ENCODE assay signal across 8 mouse cellular contexts in the genomic region with DNA sequence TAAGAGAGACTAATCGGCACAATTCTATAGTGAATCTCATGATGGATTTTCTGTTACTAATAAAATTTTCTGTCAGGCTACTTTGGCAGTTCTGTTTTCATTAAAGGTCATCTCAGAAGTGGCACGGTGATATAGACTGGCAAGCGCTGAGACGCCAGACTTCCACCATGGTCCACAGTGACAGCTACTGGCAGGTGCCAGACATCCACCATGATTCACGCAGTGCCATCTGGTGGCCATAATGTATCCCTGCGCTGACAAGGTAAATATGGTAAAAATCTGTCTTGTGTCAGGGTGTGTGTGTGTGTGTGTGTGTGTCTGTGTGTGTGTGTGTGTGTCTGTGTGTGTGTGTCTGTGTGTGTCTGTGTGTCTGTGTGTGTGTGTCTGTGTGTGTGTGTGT.
DNase-seq lines count a peak whose midpoint lies in the region; ATAC-seq and TF ChIP-seq lines count a peak whose summit lies in the region.

No protein-coding gene starts in this region.

- H3K27me3 ChIP-seq in ES-Bruce4 (ENCODE audit: control insufficient read depth, insufficient read depth, low read length, poor library complexity, severe bottlenecking): no peaks in the 10 kb centered on the region
- no peaks in the 10 kb centered on the region for H3K27me3 ChIP-seq in forebrain, postnatal 0 days (ENCODE audit: insufficient read depth, low read length)
- no peaks in the 10 kb centered on the region for H3K27me3 ChIP-seq in kidney, embryonic 16.5 days (ENCODE audit: insufficient read depth, low read length)
- H3K27me3 ChIP-seq in liver, embryonic 14.5 days (ENCODE audit: control insufficient read depth, insufficient read depth, low read length): no peaks in the 10 kb centered on the region

- TF ChIP-seq POLR2A in ES-Bruce4 (IDR thresholded peaks at IDR 0.05; ENCODE audit: insufficient read depth, low read length): no peak

- 10% methylated on average over 6 of the region's 6 CpGs for WGBS in forebrain, postnatal 0 days
- 27% methylated on average over 6 of the region's 6 CpGs for WGBS in kidney, embryonic 16.5 days
- 28% methylated on average over 6 of the region's 6 CpGs for WGBS in liver, embryonic 14.5 days (ENCODE audit: insufficient replicate concordance)

- peak; percentile 50 for DNase-seq in 416B (ENCODE audit: low read depth)
- DNase-seq in cerebellum, adult 18-20 months: peak; percentile 20 to 35
- DNase-seq in forebrain, postnatal 0 days: peak; percentile 81
- DNase-seq in liver, embryonic 14.5 days (ENCODE audit: low read depth in 3 of 3, low spot score in 3 of 3): peak in 1 of 3 experiments; percentile 6
- peak; percentile 66 for DNase-seq in retina, postnatal 1 day
- DNase-seq in spleen, postnatal 36 days (ENCODE audit: low spot score in 2 of 2): no peak

- H3K9me3 ChIP-seq in ES-Bruce4 (replicated peaks; ENCODE audit: control insufficient read depth, insufficient read depth, low read length, poor library complexity, severe bottlenecking): no peaks in the 10 kb centered on the region
- no peaks in the 10 kb centered on the region for H3K9me3 ChIP-seq in forebrain, postnatal 0 days (ENCODE audit: low read length)
- no peaks in the 10 kb centered on the region for H3K9me3 ChIP-seq in kidney, embryonic 16.5 days (ENCODE audit: low read length)
- H3K9me3 ChIP-seq in liver, embryonic 14.5 days (ENCODE audit: control insufficient read depth, low read length): no peaks in the 10 kb centered on the region

- H3K27ac ChIP-seq in ES-Bruce4 (ENCODE audit: insufficient read depth, low read length): no peak overlapping the region
- no peak overlapping the region for H3K27ac ChIP-seq in forebrain, postnatal 0 days (ENCODE audit: low read depth, low read length)
- no peak overlapping the region for H3K27ac ChIP-seq in kidney, embryonic 16.5 days (ENCODE audit: low read length)
- no peak overlapping the region for H3K27ac ChIP-seq in liver, embryonic 14.5 days

- ATAC-seq in forebrain, postnatal 0 days: peak; percentile 86
- ATAC-seq in kidney, embryonic 16.5 days (ENCODE audit: low FRiP score, low TSS enrichment): peak; percentile 65; the same call in 1 of the 2 replicates
- no peak for ATAC-seq in liver, embryonic 14.5 days (ENCODE audit: insufficient read depth)

- H3K4me3 ChIP-seq in ES-Bruce4 (ENCODE audit: low read depth, low read length): no peak overlapping the region
- no peak overlapping the region for H3K4me3 ChIP-seq in forebrain, postnatal 0 days (ENCODE audit: low read depth, low read length)
- H3K4me3 ChIP-seq in kidney, embryonic 16.5 days (ENCODE audit: low read length): no peak overlapping the region
- H3K4me3 ChIP-seq in liver, embryonic 14.5 days (ENCODE audit: insufficient read depth in 1 of 2, low read depth in 2 of 2, low read length in 2 of 2): no peak overlapping the region

- no peak for TF ChIP-seq EP300 in ES-Bruce4 (IDR thresholded peaks at IDR 0.05; ENCODE audit: insufficient read depth, low read depth, low read length)
- TF ChIP-seq EP300 in liver, embryonic 14.5 days (IDR thresholded peaks at IDR 0.05; ENCODE audit: low read depth): no peak

- no peak overlapping the region for H3K4me2 ChIP-seq in forebrain, postnatal 0 days (ENCODE audit: low read depth)
- H3K4me2 ChIP-seq in kidney, embryonic 16.5 days (replicated peaks; ENCODE audit: low read depth, low read length): no peak overlapping the region
- H3K4me2 ChIP-seq in liver, embryonic 14.5 days (ENCODE audit: low read depth): no peak overlapping the region

- peak; percentile 96 for TF ChIP-seq CTCF in ES-Bruce4 (IDR thresholded peaks at IDR 0.05; ENCODE audit: low read depth, low read length)
- peak; percentile 94 for TF ChIP-seq CTCF in forebrain, postnatal 0 days (IDR thresholded peaks at IDR 0.05; ENCODE audit: low read depth)
- peak; percentile 80 for TF ChIP-seq CTCF in liver, embryonic 14.5 days (IDR thresholded peaks at IDR 0.05; ENCODE audit: low read depth)

- H3K9ac ChIP-seq in ES-Bruce4 (ENCODE audit: low read depth, poor library complexity, severe bottlenecking): no peak overlapping the region
- H3K9ac ChIP-seq in forebrain, postnatal 0 days: no peak overlapping the region
- H3K9ac ChIP-seq in kidney, embryonic 16.5 days (replicated peaks; ENCODE audit: low read length): no peak overlapping the region
- no peak overlapping the region for H3K9ac ChIP-seq in liver, embryonic 14.5 days (replicated peaks)

- H3K36me3 ChIP-seq in ES-Bruce4 (ENCODE audit: control insufficient read depth, insufficient read depth, low read length, poor library complexity, severe bottlenecking): no peaks in the 10 kb centered on the region
- H3K36me3 ChIP-seq in forebrain, postnatal 0 days (ENCODE audit: insufficient read depth): no peaks in the 10 kb centered on the region
- H3K36me3 ChIP-seq in kidney, embryonic 16.5 days (ENCODE audit: insufficient read depth, low read length): no peaks in the 10 kb centered on the region
- H3K36me3 ChIP-seq in liver, embryonic 14.5 days (replicated peaks; ENCODE audit: control insufficient read depth, insufficient read depth, low read depth): no peaks in the 10 kb centered on the region

- no peaks in the 10 kb centered on the region for H3K4me1 ChIP-seq in ES-Bruce4 (ENCODE audit: control insufficient read depth, insufficient read depth, low read length)
- no peaks in the 10 kb centered on the region for H3K4me1 ChIP-seq in forebrain, postnatal 0 days (ENCODE audit: insufficient read depth)
- no peaks in the 10 kb centered on the region for H3K4me1 ChIP-seq in kidney, embryonic 16.5 days (ENCODE audit: insufficient read depth, low read length)
- H3K4me1 ChIP-seq in liver, embryonic 14.5 days (replicated peaks; ENCODE audit: control insufficient read depth in 2 of 2, insufficient read depth in 2 of 2, low read length in 1 of 2): no peaks in the 10 kb centered on the region

Comparison
In these comparisons a context has a peak if more than half of its experiments do, and no peak if none do; other contexts are left out.
1. DNase-seq: peak in 416B (single experiment), cerebellum, adult 18-20 months (2 of 2), forebrain, postnatal 0 days (single experiment) and retina, postnatal 1 day (single experiment); none in spleen, postnatal 36 days (0 of 2).
2. Peak in every context shown above with its lines, with median percentiles within 50 percentile points of each other: CTCF ChIP-seq.